Mouse (Mus musculus) neural tube, embryonic 11.5 days (tissue): Measurements from ENCODE around the gene Hs2st1. TPM values are rescaled to one million over a fixed set of nuclear protein-coding genes. Genes with fewer than 3 reads are reported as not detected.

Experiments used
- ATAC-seq: fragments of 200-750 bp; cut with Nextera tagmentation; 2 replicates; pipeline ENCODE4 v1.8.0; 2017; ENCODE audit warnings: moderate number of reproducible peaks, mild to moderate bottlenecking, moderate TSS enrichment, moderate library complexity; ENCODE audit not compliant: insufficient read depth, low FRiP score, low TSS enrichment
- DNase-seq: peaks from one replicate; pipeline ENCODE4 v3.0.0-alpha.2; 2015; ENCODE audit warnings: low spot score
- H3K27ac ChIP-seq: fragments of 300-500 bp; sonication (generic); 2 replicates; pipeline ENCODE4 v1.5.1; 2014; ENCODE audit warnings: low read depth, mild to moderate bottlenecking, low read length
- H3K27me3 ChIP-seq: fragments of 300-500 bp; sonication (generic); 2 replicates; pipeline ENCODE4 v1.6.1; 2014; ENCODE audit warnings: mild to moderate bottlenecking, low read length, mixed read lengths; ENCODE audit not compliant: control insufficient read depth, insufficient read depth
- H3K36me3 ChIP-seq: fragments of 300-500 bp; sonication (generic); 2 replicates; pipeline ENCODE4 v1.6.1; 2014; ENCODE audit warnings: mild to moderate bottlenecking, low read length, moderate library complexity, mixed read lengths; ENCODE audit not compliant: control insufficient read depth, insufficient read depth
- H3K4me1 ChIP-seq: fragments of 300-500 bp; sonication (generic); 2 replicates; pipeline ENCODE4 v1.6.1; 2014; ENCODE audit warnings: low read length, mixed read lengths; ENCODE audit not compliant: control insufficient read depth, insufficient read depth
- H3K4me2 ChIP-seq: fragments of 300-500 bp; sonication (generic); 2 replicates; pipeline ENCODE4 v1.6.1; 2014; ENCODE audit warnings: low read depth, mild to moderate bottlenecking, moderate library complexity
- H3K4me3 ChIP-seq: fragments of 300-500 bp; sonication (generic); 2 replicates; pipeline ENCODE4 v1.5.1; 2014; ENCODE audit warnings: low read depth, low read length
- H3K9ac ChIP-seq: fragments of 300-500 bp; sonication (generic); 2 replicates; pipeline ENCODE4 v1.6.1; 2014; ENCODE audit warnings: mild to moderate bottlenecking, low read length
- H3K9me3 ChIP-seq: fragments of 300-500 bp; sonication (generic); 2 replicates; pipeline ENCODE4 v1.6.1; 2016; ENCODE audit warnings: low read length; ENCODE audit not compliant: control insufficient read depth
- WGBS: fragments of 180-500 bp; shearing (Covaris S2); extraction: QIAGEN DNeasy Blood & Tissue Kit; methylation state at CpG from one replicate; pipeline ENCODE4 v1.1.7; 2014; 5-methylcytosine and 5-hydroxymethylcytosine counted together
- polyA plus RNA-seq: library from polyadenylated mRNA; unstranded; fragments of >200 nt; fragmentation: Nextera tagmentation; extraction: Ambion mirVana; gene quantifications from 2 replicates; pipeline ENCODE4 v1.2.1, GENCODE M21; 2014

Hs2st1 gene
- 17.0 and 18.1 TPM in 2 replicates for polyA plus RNA-seq

GRCm38 (mm10) chr3:144570047-144570815 lies at the start of gene Hs2st1, which contains the start of gene Selenof:
Hs2st1 (minus strand) TSS chr3:144570181.
Selenof (plus strand) TSS chr3:144570304.
- Histone ChIP-seq H3K4me2 (peak within 1 kb of the TSS; percentile 87), H3K36me3 (no peaks in the 10 kb centered on the region), H3K27me3 (no peaks in the 10 kb centered on the region), H3K4me1 (peaks cover 13% of the 10 kb centered on the region; the same call in 1 of the 2 replicates), H3K9ac (peak within 1 kb of the TSS; percentile 91), H3K27ac (peak within 1 kb of the TSS; percentile 95), H3K9me3 (no peaks in the 10 kb centered on the region), H3K4me3 (peak within 1 kb of the TSS; percentile 82)
- under 1% methylated on average over 45 of the region's 69 CpGs for WGBS
- peak; percentile 97 for ATAC-seq
- DNase-seq: peak; percentile 97

- Histone ChIP-seq H3K4me1 (0 out of 2 replicates have a peak, but pooled peaks cover 3% of the 10 kb centered on the region), H3K9ac (no peak overlapping the region), H3K27ac (no peak overlapping the region), H3K4me3 (no peak overlapping the region), H3K9me3 (no peaks in the 10 kb centered on the region), H3K36me3 (no peaks in the 10 kb centered on the region), H3K27me3 (no peaks in the 10 kb centered on the region), H3K4me2 (no peak overlapping the region)
- WGBS: 90% methylated on average over 10 of the region's 10 CpGs
- ATAC-seq (no peak), DNase-seq (no peak)
Measured at GRCm38 (mm10) chr3:144617633-144618180, 47.7 kb upstream of the Hs2st1 start.

GRCm38 (mm10) chr3:144616654-144617425 lies 46.9 kb upstream of the Hs2st1 start:
- H3K4me3 ChIP-seq: no peak overlapping the region
- 0 out of 2 replicates have a peak overlapping the region, but pooled peaks have one; percentile 23 for H3K9ac ChIP-seq
- H3K27ac ChIP-seq: peak overlapping the region; percentile 42; the same call in 1 of the 2 replicates
- WGBS: 59% methylated on average over 8 of the region's 8 CpGs
- 0 out of 2 replicates have a peak, but pooled peaks cover 3% of the 10 kb centered on the region for H3K4me1 ChIP-seq
- H3K9me3 ChIP-seq: no peaks in the 10 kb centered on the region
- no peak overlapping the region for H3K4me2 ChIP-seq
- no peaks in the 10 kb centered on the region for H3K27me3 ChIP-seq
- ATAC-seq: peak; percentile 95
- DNase-seq: peak; percentile 84
- no peaks in the 10 kb centered on the region for H3K36me3 ChIP-seq

- H3K9me3 ChIP-seq: no peaks in the 10 kb centered on the region
- H3K36me3 ChIP-seq: no peaks in the 10 kb centered on the region
- WGBS: 84% methylated on average over 9 of the region's 9 CpGs
- DNase-seq (no peak), ATAC-seq (no peak)
- H3K4me1 ChIP-seq: peaks cover 7% of the 10 kb centered on the region; the same call in 1 of the 2 replicates
- no peaks in the 10 kb centered on the region for H3K27me3 ChIP-seq
- H3K4me2 ChIP-seq: no peak overlapping the region
- no peak overlapping the region for H3K9ac ChIP-seq
- H3K27ac ChIP-seq: no peak overlapping the region
- H3K4me3 ChIP-seq: no peak overlapping the region
Measured at GRCm38 (mm10) chr3:144615459-144615858, 45.5 kb upstream of the Hs2st1 start.

- Histone ChIP-seq H3K27ac (no peak overlapping the region), H3K4me3 (no peak overlapping the region), H3K36me3 (no peaks in the 10 kb centered on the region), H3K9ac (no peak overlapping the region), H3K27me3 (no peaks in the 10 kb centered on the region), H3K4me2 (no peak overlapping the region), H3K4me1 (peaks cover 7% of the 10 kb centered on the region; the same call in 1 of the 2 replicates), H3K9me3 (no peaks in the 10 kb centered on the region)
- 52% methylated on average over 10 of the region's 10 CpGs for WGBS
- ATAC-seq: no peak
- no peak for DNase-seq
Measured at GRCm38 (mm10) chr3:144614698-144615097, 44.7 kb upstream of the Hs2st1 start.

- WGBS: 77% methylated on average over 6 of the region's 6 CpGs
- no peak for DNase-seq
- Histone ChIP-seq H3K9ac (no peak overlapping the region), H3K9me3 (no peaks in the 10 kb centered on the region), H3K27ac (no peak overlapping the region), H3K4me2 (no peak overlapping the region), H3K4me1 (peaks cover 7% of the 10 kb centered on the region; the same call in 1 of the 2 replicates), H3K36me3 (no peaks in the 10 kb centered on the region), H3K27me3 (no peaks in the 10 kb centered on the region), H3K4me3 (no peak overlapping the region)
- no peak for ATAC-seq
Measured at GRCm38 (mm10) chr3:144614277-144614676, 44.3 kb upstream of the Hs2st1 start.

- ATAC-seq: no peak
- no peaks in the 10 kb centered on the region for H3K9me3 ChIP-seq
- DNase-seq: no peak
- 85% methylated on average over 6 of the region's 6 CpGs for WGBS
- no peak overlapping the region for H3K4me3 ChIP-seq
- H3K4me2 ChIP-seq: no peak overlapping the region
- peaks cover 7% of the 10 kb centered on the region; the same call in 1 of the 2 replicates for H3K4me1 ChIP-seq
- H3K36me3 ChIP-seq: no peaks in the 10 kb centered on the region
- H3K9ac ChIP-seq: no peak overlapping the region
- no peaks in the 10 kb centered on the region for H3K27me3 ChIP-seq
- H3K27ac ChIP-seq: no peak overlapping the region
Measured at GRCm38 (mm10) chr3:144612382-144612781, 42.4 kb upstream of the Hs2st1 start.

GRCm38 (mm10) chr3:144611626-144612271 lies 41.8 kb upstream of the Hs2st1 start:
- H3K9ac ChIP-seq: no peak overlapping the region
- no peak overlapping the region for H3K4me3 ChIP-seq
- ATAC-seq (no peak), DNase-seq (no peak)
- H3K27ac ChIP-seq: no peak overlapping the region
- H3K9me3 ChIP-seq: no peaks in the 10 kb centered on the region
- WGBS: 74% methylated on average over 8 of the region's 8 CpGs
- peaks cover 7% of the 10 kb centered on the region; the same call in 1 of the 2 replicates for H3K4me1 ChIP-seq
- no peaks in the 10 kb centered on the region for H3K27me3 ChIP-seq
- no peaks in the 10 kb centered on the region for H3K36me3 ChIP-seq
- H3K4me2 ChIP-seq: no peak overlapping the region
